In the genomic region with DNA sequence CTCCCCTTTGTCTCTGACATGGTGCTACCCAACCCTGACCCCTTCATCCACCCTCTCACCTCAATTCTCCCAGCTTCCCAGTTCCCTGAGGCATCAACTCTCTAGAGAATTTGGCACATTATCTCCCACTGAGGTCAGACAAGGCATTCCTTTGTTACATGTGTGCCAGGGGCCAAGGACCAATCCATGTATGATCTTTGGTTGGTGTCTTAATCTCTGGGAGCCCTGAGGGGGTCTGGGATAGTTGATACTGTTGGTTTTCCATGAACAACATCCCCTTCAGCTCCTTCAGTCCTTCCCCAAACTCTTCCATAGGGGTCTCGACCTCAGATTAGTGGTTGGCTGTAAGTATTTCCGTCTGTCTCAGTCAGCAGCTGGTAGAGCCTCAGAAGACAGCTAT, we compare ENCODE assay signal across 28 mouse cellular contexts.
DNase-seq lines count a peak whose midpoint lies in the region; ATAC-seq and TF ChIP-seq lines count a peak whose summit lies in the region.
"Had no signal": no experiment of that assay in that cellular context is flagged by ENCODE, and none has a peak within 500 bp of the region (broad histone marks: within the 10 kb centered on the region; RNA-seq: fewer than 3 reads in every experiment).

No protein-coding gene starts in this region.

- no peaks in the 10 kb centered on the region for H3K36me3 ChIP-seq in lung, embryonic 14.5 days (ENCODE audit: insufficient read depth)
- H3K36me3 ChIP-seq in lung, postnatal 0 days (ENCODE audit: insufficient read depth, low read length), result no peaks in the 10 kb centered on the region
- H3K36me3 ChIP-seq in embryonic facial prominence, embryonic 11.5 days (replicated peaks; ENCODE audit: control insufficient read depth, insufficient read depth, low read depth, low read length), result no peaks in the 10 kb centered on the region
- H3K36me3 ChIP-seq: intestine, embryonic 15.5 days; limb, embryonic 10.5 days; limb, embryonic 15.5 days; liver, embryonic 13.5 days had no signal

- DNase-seq in lung, embryonic 14.5 days, result peak; percentile 7
- DNase-seq in lung, postnatal 0 days (ENCODE audit: low spot score), result no peak
- peak; percentile 44 for DNase-seq in embryo, embryonic 10.5 days (ENCODE audit: low spot score)
- DNase-seq in embryonic facial prominence, embryonic 11.5 days (ENCODE audit: low spot score), result peak; percentile 52
- no peak for DNase-seq in B cell, adult 2 months
- DNase-seq in layer of hippocampus, adult 2 months (ENCODE audit: low spot score in 2 of 2), result no peak
- no peak for DNase-seq in cerebellum, postnatal 10 days
- DNase-seq: adrenal gland, postnatal 14 days; cerebellum, adult 11-12 months; cerebellum, adult 9-11 months; forebrain, postnatal 0 days; gastrocnemius, postnatal 10 days; heart, postnatal 14 days; kidney, adult 8-10 months; kidney, postnatal 4 days; layer of hippocampus, postnatal 36 days; liver, embryonic 13.5 days; lung, adult 18-20 months; lung, postnatal 14 days; thymus, adult 2 months; thymus, postnatal 36 days had no signal

- no peak overlapping the region for H3K4me3 ChIP-seq in lung, embryonic 14.5 days (ENCODE audit: low read depth, low read length)
- H3K4me3 ChIP-seq in lung, postnatal 0 days (ENCODE audit: low read depth, low read length), result no peak overlapping the region
- H3K4me3 ChIP-seq in embryonic facial prominence, embryonic 11.5 days (ENCODE audit: low read depth, low read length), result no peak overlapping the region
- no peak overlapping the region for H3K4me3 ChIP-seq in layer of hippocampus, adult 2 months
- H3K4me3 ChIP-seq: intestine, embryonic 15.5 days; limb, embryonic 10.5 days; limb, embryonic 15.5 days; liver, embryonic 13.5 days had no signal

- no peak overlapping the region for H3K27ac ChIP-seq in lung, embryonic 14.5 days (ENCODE audit: low read depth)
- H3K27ac ChIP-seq in lung, postnatal 0 days (ENCODE audit: low read length), result no peak overlapping the region
- no peak overlapping the region for H3K27ac ChIP-seq in embryonic facial prominence, embryonic 11.5 days (replicated peaks; ENCODE audit: low read depth, low read length)
- H3K27ac ChIP-seq in layer of hippocampus, adult 2 months, result no peak overlapping the region
- H3K27ac ChIP-seq: intestine, embryonic 15.5 days; kidney, postnatal 0 days; limb, embryonic 10.5 days; limb, embryonic 15.5 days; liver, embryonic 13.5 days had no signal

- no peak overlapping the region for H3K9ac ChIP-seq in lung, embryonic 14.5 days
- H3K9ac ChIP-seq in lung, postnatal 0 days (replicated peaks; ENCODE audit: low read depth), result no peak overlapping the region
- H3K9ac ChIP-seq in embryonic facial prominence, embryonic 11.5 days (replicated peaks; ENCODE audit: low read length), result no peak overlapping the region
- H3K9ac ChIP-seq: forebrain, postnatal 0 days; intestine, embryonic 15.5 days; limb, embryonic 15.5 days; liver, embryonic 13.5 days had no signal

- H3K4me2 ChIP-seq in lung, embryonic 14.5 days, result no peak overlapping the region
- H3K4me2 ChIP-seq in lung, postnatal 0 days (replicated peaks; ENCODE audit: low read depth, low read length), result no peak overlapping the region
- H3K4me2 ChIP-seq in embryonic facial prominence, embryonic 11.5 days (ENCODE audit: low read depth, low read length), result no peak overlapping the region
- H3K4me2 ChIP-seq: intestine, embryonic 15.5 days; limb, embryonic 15.5 days; liver, embryonic 13.5 days; midbrain, embryonic 11.5 days had no signal

- TF ChIP-seq CTCF in lung, embryonic 14.5 days (IDR thresholded peaks at IDR 0.05; ENCODE audit: low read depth), result no peak
- no peak for TF ChIP-seq CTCF in lung, postnatal 0 days (IDR thresholded peaks at IDR 0.05)
- TF ChIP-seq CTCF in layer of hippocampus, adult 2 months (conservative IDR thresholded peaks at IDR 0.05), result no peak

- H3K9me3 ChIP-seq in lung, embryonic 14.5 days (ENCODE audit: low read depth, low read length), result no peaks in the 10 kb centered on the region
- no peaks in the 10 kb centered on the region for H3K9me3 ChIP-seq in lung, postnatal 0 days (ENCODE audit: low read length)
- H3K9me3 ChIP-seq in embryonic facial prominence, embryonic 11.5 days (replicated peaks; ENCODE audit: control insufficient read depth, low read length), result no peaks in the 10 kb centered on the region
- H3K9me3 ChIP-seq: intestine, embryonic 15.5 days; limb, embryonic 10.5 days; limb, embryonic 15.5 days; liver, embryonic 13.5 days had no signal

- TF ChIP-seq EP300 in lung, postnatal 0 days (IDR thresholded peaks at IDR 0.05), result no peak

- WGBS in lung, embryonic 14.5 days, result 54% methylated on average over 2 of the region's 2 CpGs
- WGBS in lung, postnatal 0 days, result 55% methylated on average over 2 of the region's 2 CpGs
- 21% methylated on average over 2 of the region's 2 CpGs for WGBS in embryonic facial prominence, embryonic 11.5 days

- H3K27me3 ChIP-seq in lung, embryonic 14.5 days (ENCODE audit: insufficient read depth, low read length), result no peaks in the 10 kb centered on the region
- no peaks in the 10 kb centered on the region for H3K27me3 ChIP-seq in lung, postnatal 0 days (replicated peaks; ENCODE audit: insufficient read depth, low read length)
- no peaks in the 10 kb centered on the region for H3K27me3 ChIP-seq in embryonic facial prominence, embryonic 11.5 days (ENCODE audit: control insufficient read depth, insufficient read depth, low read length)
- H3K27me3 ChIP-seq: intestine, embryonic 15.5 days; limb, embryonic 15.5 days; liver, embryonic 13.5 days had no signal

- no peaks in the 10 kb centered on the region for H3K4me1 ChIP-seq in lung, embryonic 14.5 days (ENCODE audit: insufficient read depth)
- no peaks in the 10 kb centered on the region for H3K4me1 ChIP-seq in lung, postnatal 0 days (ENCODE audit: insufficient read depth, low read depth, low read length)
- no peaks in the 10 kb centered on the region for H3K4me1 ChIP-seq in embryonic facial prominence, embryonic 11.5 days (ENCODE audit: control insufficient read depth, insufficient read depth, low read length)
- H3K4me1 ChIP-seq: intestine, embryonic 15.5 days; limb, embryonic 15.5 days; liver, embryonic 13.5 days had no signal

- no peak for ATAC-seq in lung, embryonic 14.5 days (ENCODE audit: insufficient read depth)
- ATAC-seq in lung, postnatal 0 days, result no peak
- ATAC-seq in embryonic facial prominence, embryonic 11.5 days (replicated peaks; ENCODE audit: insufficient number of reproducible peaks, low FRiP score, low TSS enrichment, low read depth), result peak; percentile 65; the same call in 1 of the 2 replicates
- ATAC-seq: forebrain, postnatal 0 days; hindbrain, embryonic 16.5 days; intestine, embryonic 15.5 days; midbrain, embryonic 16.5 days had no signal

Comparison
In these comparisons a context has a peak if more than half of its experiments do, and no peak if none do; other contexts are left out.
1. DNase-seq: peak in lung, embryonic 14.5 days (single experiment), embryo, embryonic 10.5 days (single experiment) and embryonic facial prominence, embryonic 11.5 days (single experiment); none in lung, postnatal 0 days (single experiment), B cell, adult 2 months (0 of 2), layer of hippocampus, adult 2 months (0 of 2) and cerebellum, postnatal 10 days (0 of 2).